21 mouse cellular contexts compared by ENCODE assay signal in genomic region chr5:13197886-13198285, GRCm38 (mm10).
DNase-seq lines count a peak whose midpoint lies in the region; ATAC-seq lines count a peak whose summit lies in the region.
"Had no signal": no experiment of that assay in that cellular context is flagged by ENCODE, and none has a peak within 500 bp of the region (broad histone marks: within the 10 kb centered on the region; RNA-seq: fewer than 3 reads in every experiment).

No protein-coding gene starts in this region.

- WGBS in hindbrain, embryonic 11.5 days, result 7% methylated on average over 3 of the region's 3 CpGs
- WGBS in hindbrain, embryonic 16.5 days, result 19% methylated on average over 3 of the region's 3 CpGs
- WGBS in embryonic facial prominence, embryonic 13.5 days, result 42% methylated on average over 3 of the region's 3 CpGs

- H3K27me3 ChIP-seq in hindbrain, embryonic 11.5 days (ENCODE audit: control insufficient read depth, insufficient read depth, low read length), result no peaks in the 10 kb centered on the region
- no peaks in the 10 kb centered on the region for H3K27me3 ChIP-seq in hindbrain, embryonic 16.5 days (replicated peaks; ENCODE audit: control insufficient read depth, insufficient read depth, low read length)
- H3K27me3 ChIP-seq in embryonic facial prominence, embryonic 13.5 days, result no peaks in the 10 kb centered on the region
- H3K27me3 ChIP-seq: forebrain, embryonic 15.5 days had no signal

- peak; percentile 18 for DNase-seq in hindbrain, embryonic 11.5 days (ENCODE audit: low spot score)
- DNase-seq in embryo, embryonic 10.5 days (ENCODE audit: low spot score), result peak; percentile 74
- DNase-seq in retina, embryonic 14.5 days (ENCODE audit: low spot score), result peak; percentile 47
- DNase-seq in left cerebral cortex, postnatal 4 days, result no peak
- DNase-seq in kidney, postnatal 36 days, result no peak
- no peak for DNase-seq in spleen, postnatal 36 days (ENCODE audit: low spot score in 2 of 2)
- DNase-seq: adrenal gland, postnatal 36 days; B cell, adult 2 months; cerebellum, adult 2 months; cerebellum, postnatal 36 days; gastrocnemius, postnatal 36 days; kidney, adult 2 months; kidney, postnatal 10 days; lung, adult 2 months; lung, postnatal 36 days; thymus, postnatal 25 days had no signal

- intact Hi-C loops in left cerebral cortex, postnatal 4 days (cut with DNase I), result no loop called here

- no peak overlapping the region for H3K27ac ChIP-seq in hindbrain, embryonic 11.5 days (ENCODE audit: low read depth, low read length)
- no peak overlapping the region for H3K27ac ChIP-seq in hindbrain, embryonic 16.5 days (ENCODE audit: low read depth, low read length)
- H3K27ac ChIP-seq in embryonic facial prominence, embryonic 13.5 days, result no peak overlapping the region
- H3K27ac ChIP-seq: forebrain, embryonic 15.5 days; midbrain, embryonic 10.5 days had no signal

- H3K4me2 ChIP-seq in hindbrain, embryonic 11.5 days (replicated peaks; ENCODE audit: low read depth, low read length), result no peak overlapping the region
- no peak overlapping the region for H3K4me2 ChIP-seq in hindbrain, embryonic 16.5 days (ENCODE audit: low read length)
- no peak overlapping the region for H3K4me2 ChIP-seq in embryonic facial prominence, embryonic 13.5 days
- H3K4me2 ChIP-seq: forebrain, embryonic 15.5 days; liver, embryonic 11.5 days had no signal

- no peak for ATAC-seq in hindbrain, embryonic 11.5 days (ENCODE audit: low FRiP score)
- no peak for ATAC-seq in hindbrain, embryonic 16.5 days
- peak; percentile 3; the same call in 1 of the 2 replicates for ATAC-seq in embryonic facial prominence, embryonic 13.5 days (ENCODE audit: insufficient number of reproducible peaks, insufficient read depth, low FRiP score, low TSS enrichment, low read depth)
- ATAC-seq: forebrain, embryonic 15.5 days had no signal

- H3K4me1 ChIP-seq in hindbrain, embryonic 11.5 days (replicated peaks; ENCODE audit: control insufficient read depth, insufficient read depth, low read length), result no peaks in the 10 kb centered on the region
- H3K4me1 ChIP-seq in hindbrain, embryonic 16.5 days (ENCODE audit: control insufficient read depth, insufficient read depth, low read depth, low read length), result no peaks in the 10 kb centered on the region
- H3K4me1 ChIP-seq in embryonic facial prominence, embryonic 13.5 days, result peaks cover 10% of the 10 kb centered on the region; the same call in 1 of the 2 replicates
- H3K4me1 ChIP-seq: forebrain, embryonic 15.5 days had no signal

- no peak overlapping the region for H3K9ac ChIP-seq in hindbrain, embryonic 11.5 days (ENCODE audit: low read depth, low read length)
- no peak overlapping the region for H3K9ac ChIP-seq in hindbrain, embryonic 16.5 days (ENCODE audit: low read depth, low read length)
- H3K9ac ChIP-seq in embryonic facial prominence, embryonic 13.5 days, result no peak overlapping the region
- H3K9ac ChIP-seq: forebrain, embryonic 15.5 days had no signal

- no peaks in the 10 kb centered on the region for H3K36me3 ChIP-seq in hindbrain, embryonic 11.5 days (ENCODE audit: control insufficient read depth, insufficient read depth, low read length)
- H3K36me3 ChIP-seq in hindbrain, embryonic 16.5 days (ENCODE audit: control insufficient read depth, insufficient read depth, low read length), result no peaks in the 10 kb centered on the region
- no peaks in the 10 kb centered on the region for H3K36me3 ChIP-seq in embryonic facial prominence, embryonic 13.5 days
- H3K36me3 ChIP-seq: forebrain, embryonic 15.5 days; midbrain, embryonic 10.5 days had no signal

- no peak overlapping the region for H3K4me3 ChIP-seq in hindbrain, embryonic 11.5 days (ENCODE audit: low read depth, low read length)
- no peak overlapping the region for H3K4me3 ChIP-seq in hindbrain, embryonic 16.5 days (ENCODE audit: low read length)
- H3K4me3 ChIP-seq in embryonic facial prominence, embryonic 13.5 days, result no peak overlapping the region
- H3K4me3 ChIP-seq: forebrain, embryonic 15.5 days; midbrain, embryonic 10.5 days had no signal

- H3K9me3 ChIP-seq in hindbrain, embryonic 11.5 days (ENCODE audit: control insufficient read depth, low read length), result no peaks in the 10 kb centered on the region
- H3K9me3 ChIP-seq in hindbrain, embryonic 16.5 days (ENCODE audit: control insufficient read depth, low read length), result no peaks in the 10 kb centered on the region
- no peaks in the 10 kb centered on the region for H3K9me3 ChIP-seq in embryonic facial prominence, embryonic 13.5 days
- H3K9me3 ChIP-seq: forebrain, embryonic 15.5 days; midbrain, embryonic 10.5 days had no signal

Comparison
In these comparisons a context has a peak if more than half of its experiments do, and no peak if none do; other contexts are left out.
1. DNase-seq: peak in hindbrain, embryonic 11.5 days (single experiment), embryo, embryonic 10.5 days (single experiment) and retina, embryonic 14.5 days (single experiment); none in left cerebral cortex, postnatal 4 days (single experiment), kidney, postnatal 36 days (0 of 2) and spleen, postnatal 36 days (0 of 2).